Mouse (Mus musculus) G1E (cell line): ENCODE measurements around the gene Dmpk. TPM values are rescaled to one million over a fixed set of nuclear protein-coding genes. Genes with fewer than 3 reads are reported as not detected.

Source experiments
- ATAC-seq: 2 replicates; pipeline ENCODE4 v1.8.0; 2016; ENCODE audit warnings: mild to moderate bottlenecking; ENCODE audit not compliant: insufficient number of reproducible peaks, poor library complexity, low FRiP score, severe bottlenecking; ENCODE audit errors: extremely low read depth
- DNase-seq: peaks from one replicate; pipeline ENCODE4 v3.0.0; 2012; ENCODE audit warnings: low spot score
- H3K27me3 ChIP-seq: 2 replicates; pipeline ENCODE4 v1.6.1; 2012; ENCODE audit warnings: mild to moderate bottlenecking, low read length, inconsistent platforms; ENCODE audit not compliant: insufficient read depth
- H3K36me3 ChIP-seq: replicated peaks from 2 replicates; pipeline ENCODE3; 2012; ENCODE audit warnings: mild to moderate bottlenecking, inconsistent platforms
- H3K4me1 ChIP-seq: 2 replicates; pipeline ENCODE4 v1.6.1; 2012; ENCODE audit warnings: low read depth, low read length, inconsistent platforms, mixed read lengths; ENCODE audit not compliant: insufficient read depth
- H3K4me3 ChIP-seq: 2 replicates; pipeline ENCODE4 v1.5.1; 2012; ENCODE audit warnings: low read depth, mild to moderate bottlenecking, inconsistent platforms, low read length, moderate library complexity, mixed read lengths
- H3K9me3 ChIP-seq: replicated peaks from 2 replicates; pipeline ENCODE4 v1.6.1; 2012; ENCODE audit warnings: inconsistent platforms
- CTCF ChIP-seq: IDR thresholded peaks from 2 replicates; pipeline ENCODE4 v1.5.1; 2012; ENCODE audit warnings: low read depth, low read length, inconsistent platforms, mixed read lengths
- polyA plus RNA-seq: library from polyadenylated mRNA; stranded (reverse); fragments of >175 nt; gene quantifications from 2 replicates; pipeline ENCODE4 v1.2.3, GENCODE M21; 2012
- total RNA-seq, 2 experiments: library from RNA; stranded (forward) in 1 of 2; stranded (reverse) in 1 of 2; fragments of 200-1000 nt in 1 of 2; fragments of >200 nt in 1 of 2; fragmentation: Nextera tagmentation in 1 of 2; gene quantifications; 2 replicates each; pipeline ENCODE4 v1.2.3; 2014 to 2017

The Dmpk gene
- total and polyA plus RNA-seq, 3 experiments = 7.3 to 82.1 (median 27.5) TPM

DNA sequence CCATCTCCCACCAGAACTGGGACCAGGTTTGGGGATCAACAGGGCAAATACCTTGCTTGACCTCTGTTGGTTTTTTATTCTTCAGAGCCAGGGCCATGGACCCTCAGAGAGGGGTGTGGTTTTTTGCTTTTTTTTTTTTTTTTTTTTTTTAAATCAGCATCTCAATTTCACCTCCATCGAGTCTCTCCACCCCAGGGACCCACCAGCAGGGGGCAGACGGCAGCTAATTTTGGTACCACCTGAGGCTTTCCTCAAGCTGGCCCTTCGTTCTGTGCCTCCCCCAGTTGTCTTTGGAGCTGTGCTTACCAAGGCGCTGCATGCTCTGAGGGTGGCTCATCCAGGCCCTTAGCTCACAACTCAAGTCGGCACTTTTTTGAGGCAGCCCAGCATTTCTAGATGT lies 53.7 kb downstream of the Dmpk start:
- Histone ChIP-seq H3K9me3 (no peaks in the 10 kb centered on the region), H3K27me3 (no peaks in the 10 kb centered on the region), H3K36me3 (peaks cover 91% of the 10 kb centered on the region), H3K4me1 (peaks cover 10% of the 10 kb centered on the region), H3K4me3 (no peak overlapping the region)
- DNase-seq = no peak
- no peak for ATAC-seq
- no peak for TF ChIP-seq CTCF

Other genes starting within 250 kb of the Dmpk start
Only the 20 nearest of the 24 such genes appear.
- gene Ccdc61, start 173.4 kb upstream of the Dmpk start, total RNA-seq (2014; fragmentation: Nextera tagmentation) = 2.1 and 9.6 TPM in 2 replicates
- gene Ccdc61, start 173.4 kb upstream of the Dmpk start, total RNA-seq (2017) = 5.1 and 9.4 TPM in 2 replicates
- 47.9 and 61.1 TPM in 2 replicates for gene Ccdc61, start 173.4 kb upstream of the Dmpk start, polyA plus RNA-seq
- not detected in 2 replicates for gene Nova2, start 158.0 kb upstream of the Dmpk start, total RNA-seq (2014; fragmentation: Nextera tagmentation)
- gene Nova2, start 158.0 kb upstream of the Dmpk start, total RNA-seq (2017) = under 0.01 and 0.05 TPM in 2 replicates
- gene Nova2, start 158.0 kb upstream of the Dmpk start, polyA plus RNA-seq = not detected in 2 replicates
- not detected in 2 replicates for gene Nanos2, start 96.4 kb upstream of the Dmpk start, total RNA-seq (2014; fragmentation: Nextera tagmentation)
- gene Nanos2, start 96.4 kb upstream of the Dmpk start, total RNA-seq (2017) = 0.12 and 0.16 TPM in 2 replicates
- not detected in 2 replicates for gene Nanos2, start 96.4 kb upstream of the Dmpk start, polyA plus RNA-seq
- gene Mypop, start 92.6 kb upstream of the Dmpk start, total RNA-seq (2014; fragmentation: Nextera tagmentation) = 2.4 and 3.9 TPM in 2 replicates
- 2.0 and 4.1 TPM in 2 replicates for gene Mypop, start 92.6 kb upstream of the Dmpk start, total RNA-seq (2017)
- 15.8 and 20.5 TPM in 2 replicates for gene Mypop, start 92.6 kb upstream of the Dmpk start, polyA plus RNA-seq
- gene Irf2bp1, start 79.8 kb upstream of the Dmpk start, total RNA-seq (2014; fragmentation: Nextera tagmentation) = 34.1 and 34.9 TPM in 2 replicates
- gene Irf2bp1, start 79.8 kb upstream of the Dmpk start, total RNA-seq (2017) = 13.4 TPM in 2 replicates
- gene Irf2bp1, start 79.8 kb upstream of the Dmpk start, polyA plus RNA-seq = 105 and 139 TPM in 2 replicates
- not detected in 2 replicates for gene Foxa3, start 60.3 kb upstream of the Dmpk start, total RNA-seq (2014; fragmentation: Nextera tagmentation)
- gene Foxa3, start 60.3 kb upstream of the Dmpk start, total RNA-seq (2017) = not detected in 2 replicates
- 0.03 TPM in 1 of 2 replicates, not detected in the other for gene Foxa3, start 60.3 kb upstream of the Dmpk start, polyA plus RNA-seq
- 119 and 149 TPM in 2 replicates for gene Sympk, start 59.5 kb upstream of the Dmpk start, total RNA-seq (2014; fragmentation: Nextera tagmentation)
- 47.6 and 48.1 TPM in 2 replicates for gene Sympk, start 59.5 kb upstream of the Dmpk start, total RNA-seq (2017)
- gene Sympk, start 59.5 kb upstream of the Dmpk start, polyA plus RNA-seq = 257 and 260 TPM in 2 replicates
- not detected in 2 replicates for gene Rsph6a, start 29.2 kb upstream of the Dmpk start, total RNA-seq (2014; fragmentation: Nextera tagmentation)
- 0.33 and 0.76 TPM in 2 replicates for gene Rsph6a, start 29.2 kb upstream of the Dmpk start, total RNA-seq (2017)
- gene Rsph6a, start 29.2 kb upstream of the Dmpk start, polyA plus RNA-seq = 0.16 and 0.23 TPM in 2 replicates
- 36.2 and 50.6 TPM in 2 replicates for gene Dmwd, start 7.6 kb upstream of the Dmpk start, total RNA-seq (2014; fragmentation: Nextera tagmentation)
- 22.4 and 23.6 TPM in 2 replicates for gene Dmwd, start 7.6 kb upstream of the Dmpk start, total RNA-seq (2017)
- 141 and 150 TPM in 2 replicates for gene Dmwd, start 7.6 kb upstream of the Dmpk start, polyA plus RNA-seq
- 1.8 and 3.8 TPM in 2 replicates for gene Six5, start 10.7 kb downstream of the Dmpk start, total RNA-seq (2014; fragmentation: Nextera tagmentation)
- 2.6 and 3.6 TPM in 2 replicates for gene Six5, start 10.7 kb downstream of the Dmpk start, total RNA-seq (2017)
- 9.2 and 9.9 TPM in 2 replicates for gene Six5, start 10.7 kb downstream of the Dmpk start, polyA plus RNA-seq
- gene Gm4969, start 34.5 kb downstream of the Dmpk start, total RNA-seq (2014; fragmentation: Nextera tagmentation) = 0.39 TPM in 1 of 2 replicates, not detected in the other
- gene Gm4969, start 34.5 kb downstream of the Dmpk start, total RNA-seq (2017) = 0.05 TPM in 1 of 2 replicates, not detected in the other
- 0.01 TPM in 1 of 2 replicates, not detected in the other for gene Gm4969, start 34.5 kb downstream of the Dmpk start, polyA plus RNA-seq
- 3.3 and 6.7 TPM in 2 replicates for gene Fbxo46, start 36.0 kb downstream of the Dmpk start, total RNA-seq (2014; fragmentation: Nextera tagmentation)
- 6.2 and 7.2 TPM in 2 replicates for gene Fbxo46, start 36.0 kb downstream of the Dmpk start, total RNA-seq (2017)
- 27.3 and 27.8 TPM in 2 replicates for gene Fbxo46, start 36.0 kb downstream of the Dmpk start, polyA plus RNA-seq
- gene Qpctl, start 65.4 kb downstream of the Dmpk start, total RNA-seq (2014; fragmentation: Nextera tagmentation) = 5.1 and 5.9 TPM in 2 replicates
- gene Qpctl, start 65.4 kb downstream of the Dmpk start, total RNA-seq (2017) = 2.6 and 3.0 TPM in 2 replicates
- 6.2 and 6.7 TPM in 2 replicates for gene Qpctl, start 65.4 kb downstream of the Dmpk start, polyA plus RNA-seq
- 19.5 and 25.5 TPM in 2 replicates for gene Snrpd2, start 65.9 kb downstream of the Dmpk start, total RNA-seq (2014; fragmentation: Nextera tagmentation)
- gene Snrpd2, start 65.9 kb downstream of the Dmpk start, total RNA-seq (2017) = 75.1 and 92.3 TPM in 2 replicates
- 73.1 and 75.0 TPM in 2 replicates for gene Snrpd2, start 65.9 kb downstream of the Dmpk start, polyA plus RNA-seq
- gene Gipr, start 82.3 kb downstream of the Dmpk start, total RNA-seq (2014; fragmentation: Nextera tagmentation) = 7.0 and 10.7 TPM in 2 replicates
- gene Gipr, start 82.3 kb downstream of the Dmpk start, total RNA-seq (2017) = 6.5 and 6.8 TPM in 2 replicates
- gene Gipr, start 82.3 kb downstream of the Dmpk start, polyA plus RNA-seq = 7.1 and 7.7 TPM in 2 replicates
- gene Eml2, start 92.6 kb downstream of the Dmpk start, total RNA-seq (2014; fragmentation: Nextera tagmentation) = 13.6 and 19.0 TPM in 2 replicates
- gene Eml2, start 92.6 kb downstream of the Dmpk start, total RNA-seq (2017) = 14.3 and 15.1 TPM in 2 replicates
- 25.4 and 27.2 TPM in 2 replicates for gene Eml2, start 92.6 kb downstream of the Dmpk start, polyA plus RNA-seq
- gene Gpr4, start 128.7 kb downstream of the Dmpk start, total RNA-seq (2014; fragmentation: Nextera tagmentation) = 0.30 TPM in 1 of 2 replicates, not detected in the other
- gene Gpr4, start 128.7 kb downstream of the Dmpk start, total RNA-seq (2017) = 0.11 and 0.12 TPM in 2 replicates
- gene Gpr4, start 128.7 kb downstream of the Dmpk start, polyA plus RNA-seq = 0.06 and 0.16 TPM in 2 replicates
- 13.8 and 14.2 TPM in 2 replicates for gene Opa3, start 144.5 kb downstream of the Dmpk start, total RNA-seq (2014; fragmentation: Nextera tagmentation)
- gene Opa3, start 144.5 kb downstream of the Dmpk start, total RNA-seq (2017) = 14.8 and 15.2 TPM in 2 replicates
- gene Opa3, start 144.5 kb downstream of the Dmpk start, polyA plus RNA-seq = 7.7 and 8.4 TPM in 2 replicates
- 146 and 171 TPM in 2 replicates for gene Vasp, start 188.0 kb downstream of the Dmpk start, total RNA-seq (2014; fragmentation: Nextera tagmentation)
- 239 and 292 TPM in 2 replicates for gene Vasp, start 188.0 kb downstream of the Dmpk start, total RNA-seq (2017)
- 560 and 712 TPM in 2 replicates for gene Vasp, start 188.0 kb downstream of the Dmpk start, polyA plus RNA-seq
- gene Ppm1n, start 196.2 kb downstream of the Dmpk start, total RNA-seq (2014; fragmentation: Nextera tagmentation) = not detected in 2 replicates
- not detected in 2 replicates for gene Ppm1n, start 196.2 kb downstream of the Dmpk start, total RNA-seq (2017)
- gene Ppm1n, start 196.2 kb downstream of the Dmpk start, polyA plus RNA-seq = not detected in 2 replicates